Mouse (Mus musculus): ENCODE measurements around the gene Ctf2. TPM values are rescaled to one million over a fixed set of nuclear protein-coding genes. Genes with fewer than 3 reads are reported as not detected.

Gene Ctf2
- polyA plus RNA-seq, 1 experiment from 2014 or later = 0.10 TPM

DNA sequence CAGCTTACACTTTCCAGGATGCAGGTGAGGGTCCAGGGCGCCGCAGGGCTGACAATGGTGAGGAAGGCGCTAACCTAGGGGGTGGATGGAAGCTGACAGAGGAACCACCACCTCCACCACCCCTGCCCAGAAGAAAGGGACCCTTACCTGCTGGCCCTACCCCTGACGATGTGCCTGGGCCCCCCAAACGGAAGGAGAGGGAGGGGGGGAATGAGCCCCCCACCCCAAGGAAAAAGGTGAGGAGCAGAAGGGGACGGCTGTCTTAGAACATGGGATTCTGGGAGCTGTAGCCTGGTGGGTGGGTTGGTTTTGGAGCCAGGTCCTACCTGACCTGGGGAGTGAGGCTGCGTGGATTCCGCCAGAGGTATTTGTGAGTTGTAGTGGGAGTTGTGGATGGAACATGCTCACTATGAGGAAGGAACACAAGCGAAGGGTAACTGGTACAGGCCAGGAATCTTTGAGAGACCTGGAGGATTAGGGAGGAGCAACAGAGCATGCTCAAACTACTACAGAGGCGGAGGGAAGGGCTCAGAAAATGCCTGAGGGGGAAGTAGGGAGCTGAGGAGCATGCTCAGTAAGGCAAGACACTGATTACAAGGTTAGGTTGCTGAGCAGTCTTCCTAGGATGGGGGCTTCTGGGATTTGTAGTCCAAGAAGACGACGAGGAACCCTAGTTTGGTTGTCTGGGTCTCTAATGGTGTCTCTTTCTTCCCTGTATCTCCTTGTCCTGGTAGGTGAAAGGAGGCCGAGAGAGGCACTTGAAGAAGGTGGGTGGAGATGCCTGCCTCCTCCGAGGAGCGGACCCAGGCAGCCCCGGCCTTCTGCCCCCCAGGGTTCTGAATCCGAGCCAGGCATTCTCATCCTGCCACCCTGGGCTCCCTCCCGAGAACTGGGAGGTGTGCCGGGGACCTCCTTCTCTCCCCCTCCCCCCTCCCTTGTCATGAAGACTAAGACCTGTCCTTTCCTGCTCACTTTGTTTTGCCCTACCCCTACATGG, 18.5 kb upstream of the Ctf2 start:
- WGBS = 83% methylated on average over 19 of the region's 19 CpGs
- Histone ChIP-seq H3K36me3 (ENCODE audit: control insufficient read depth, insufficient read depth, low read length) (peaks cover 42% of the 10 kb centered on the region), H3K4me3 (ENCODE audit: low read depth, low read length) (no peak overlapping the region), H3K9me3 (replicated peaks; ENCODE audit: control insufficient read depth, low read length, poor library complexity, severe bottlenecking) (no peaks in the 10 kb centered on the region), H3K27ac (ENCODE audit: low read length) (no peak overlapping the region), H3K9ac (ENCODE audit: low read depth, low read length) (no peak overlapping the region), H3K4me2 (ENCODE audit: low read length) (no peak overlapping the region), H3K4me1 (ENCODE audit: control insufficient read depth, insufficient read depth, low read length) (peaks cover 20% of the 10 kb centered on the region), H3K27me3 (ENCODE audit: control insufficient read depth, insufficient read depth, low read depth, low read length) (no peaks in the 10 kb centered on the region)
- ATAC-seq = no peak

DNA sequence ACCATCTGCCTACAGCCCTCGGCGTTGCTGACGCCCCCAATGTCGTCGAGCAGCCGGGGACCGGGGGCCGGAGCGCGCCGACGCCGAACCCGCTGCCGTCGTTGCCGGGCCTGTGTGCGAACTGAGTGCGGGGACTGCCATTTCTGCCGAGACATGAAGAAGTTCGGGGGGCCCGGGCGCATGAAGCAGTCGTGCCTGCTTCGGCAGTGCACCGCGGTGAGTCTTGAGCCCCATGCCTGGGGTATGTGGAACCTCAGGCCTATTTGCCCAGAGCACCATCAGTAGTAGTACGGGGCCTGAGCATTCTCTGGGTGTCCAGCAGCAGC, 16.2 kb upstream of the Ctf2 start:
- Histone ChIP-seq H3K4me1 (ENCODE audit: control insufficient read depth, insufficient read depth, low read length) (peaks cover 22% of the 10 kb centered on the region), H3K36me3 (ENCODE audit: control insufficient read depth, insufficient read depth, low read length) (peaks cover 31% of the 10 kb centered on the region), H3K9ac (ENCODE audit: low read depth, low read length) (peak overlapping the region; percentile 98; the same call in 1 of the 2 replicates), H3K27ac (ENCODE audit: low read length) (no peak overlapping the region), H3K27me3 (ENCODE audit: control insufficient read depth, insufficient read depth, low read depth, low read length) (no peaks in the 10 kb centered on the region), H3K9me3 (replicated peaks; ENCODE audit: control insufficient read depth, low read length, poor library complexity, severe bottlenecking) (no peaks in the 10 kb centered on the region), H3K4me2 (ENCODE audit: low read length) (peak overlapping the region; percentile 91), H3K4me3 (ENCODE audit: low read depth, low read length) (peak overlapping the region; percentile 87; the same call in 1 of the 2 replicates)
- ATAC-seq = no peak
- 92% methylated on average over 28 of the region's 28 CpGs for WGBS

DNA sequence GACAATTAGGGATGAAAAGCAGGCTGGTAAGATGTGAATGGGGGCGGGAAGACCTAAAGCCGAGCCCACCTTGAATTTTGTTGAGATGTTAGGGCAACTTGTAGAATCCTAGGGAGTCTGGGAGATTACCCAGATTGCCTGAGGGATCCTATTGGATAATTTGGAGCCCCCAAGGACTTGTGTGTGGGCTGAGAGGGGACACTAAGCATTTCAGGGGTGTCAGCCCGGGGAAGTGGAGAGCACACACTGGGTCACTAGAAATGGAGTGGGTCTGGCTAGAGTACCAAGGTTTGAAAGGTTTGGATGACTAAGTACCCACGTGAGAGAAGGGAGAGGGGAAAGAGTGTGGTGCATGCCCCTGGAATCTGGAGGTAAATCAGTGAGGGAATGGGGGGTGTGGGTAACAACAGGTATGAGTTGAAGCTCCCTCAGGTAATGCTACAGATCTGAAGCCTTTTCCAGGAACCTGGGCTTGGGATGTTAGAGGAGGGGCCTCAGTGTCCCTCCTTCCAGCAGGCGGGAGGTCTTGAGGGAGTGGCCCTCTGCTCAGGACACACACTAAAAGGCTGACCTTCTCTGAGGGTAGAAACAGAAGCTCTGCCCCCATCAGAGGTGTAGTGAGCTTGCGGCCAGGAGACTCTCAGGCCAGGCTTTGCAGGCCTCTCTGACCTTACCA, 15.7 kb upstream of the Ctf2 start:
- Histone ChIP-seq H3K9me3 (replicated peaks; ENCODE audit: control insufficient read depth, low read length, poor library complexity, severe bottlenecking) (no peaks in the 10 kb centered on the region), H3K4me3 (ENCODE audit: low read depth, low read length) (peak overlapping the region; percentile 87), H3K4me2 (ENCODE audit: low read length) (peak overlapping the region; percentile 91), H3K9ac (ENCODE audit: low read depth, low read length) (peak overlapping the region; percentile 98), H3K4me1 (ENCODE audit: control insufficient read depth, insufficient read depth, low read length) (peaks cover 19% of the 10 kb centered on the region), H3K27ac (ENCODE audit: low read length) (no peak overlapping the region), H3K36me3 (ENCODE audit: control insufficient read depth, insufficient read depth, low read length) (peaks cover 28% of the 10 kb centered on the region), H3K27me3 (ENCODE audit: control insufficient read depth, insufficient read depth, low read depth, low read length) (no peaks in the 10 kb centered on the region)
- ATAC-seq = no peak
- 33% methylated on average over 6 of the region's 6 CpGs for WGBS

DNA sequence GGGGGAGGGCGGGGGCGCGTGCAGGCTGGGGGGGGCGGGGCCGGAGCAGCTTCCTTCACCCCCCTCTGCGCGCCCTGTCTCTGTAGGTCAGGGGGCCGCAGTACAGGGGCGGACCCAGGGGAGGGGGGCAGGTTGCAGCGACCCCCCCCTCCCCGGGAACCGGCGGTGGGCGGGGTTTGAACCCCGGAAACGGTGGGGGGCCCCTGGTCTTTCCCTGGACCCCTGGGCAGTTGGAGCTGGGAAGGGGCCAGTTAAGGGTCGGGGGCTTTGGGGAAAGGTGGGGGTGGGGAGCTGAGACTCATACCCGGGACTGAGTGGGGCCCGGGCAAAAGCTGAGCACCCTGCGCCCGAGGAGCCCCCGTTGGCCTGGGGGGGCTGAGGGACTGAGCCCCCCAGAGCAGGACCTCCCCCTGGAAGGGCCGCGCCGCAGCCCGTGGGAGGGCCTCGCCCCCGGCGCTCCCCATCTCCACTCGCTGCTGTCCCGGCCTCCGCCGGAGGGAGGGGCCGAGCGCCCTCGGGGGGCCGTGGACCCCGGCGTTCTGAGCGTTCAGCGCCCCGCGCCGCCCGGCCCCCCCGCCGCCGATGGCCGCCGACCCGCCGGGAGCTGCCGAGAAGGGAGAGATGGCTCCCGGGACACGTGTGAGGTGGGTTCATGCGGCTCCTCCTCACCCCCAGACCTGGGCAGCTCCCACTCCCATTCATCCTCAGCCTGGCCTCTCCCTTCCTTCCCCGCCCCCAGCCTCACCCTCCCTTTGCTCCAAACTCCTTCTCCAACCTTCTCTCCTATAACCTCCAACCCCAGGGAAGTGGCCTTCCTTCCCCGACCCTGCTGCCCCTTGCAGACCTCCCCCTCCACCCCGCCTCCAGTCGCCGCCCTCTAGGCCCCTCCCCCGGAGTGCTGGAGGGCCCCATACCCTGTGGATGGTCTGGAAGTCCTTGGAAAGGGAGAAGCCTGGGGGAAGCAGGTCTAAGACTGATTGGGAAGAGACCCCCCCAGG, 14.8 kb upstream of the Ctf2 start:
- H3K4me1 ChIP-seq (ENCODE audit: control insufficient read depth, insufficient read depth, low read length) = peaks cover 17% of the 10 kb centered on the region
- no peaks in the 10 kb centered on the region for H3K27me3 ChIP-seq (ENCODE audit: control insufficient read depth, insufficient read depth, low read depth, low read length)
- H3K36me3 ChIP-seq (ENCODE audit: control insufficient read depth, insufficient read depth, low read length) = peaks cover 21% of the 10 kb centered on the region
- ATAC-seq = no peak
- H3K9ac ChIP-seq (ENCODE audit: low read depth, low read length) = peak overlapping the region; percentile 98
- peak overlapping the region; percentile 91 for H3K4me2 ChIP-seq (ENCODE audit: low read length)
- no peaks in the 10 kb centered on the region for H3K9me3 ChIP-seq (replicated peaks; ENCODE audit: control insufficient read depth, low read length, poor library complexity, severe bottlenecking)
- H3K4me3 ChIP-seq (ENCODE audit: low read depth, low read length) = peak overlapping the region; percentile 87
- H3K27ac ChIP-seq (ENCODE audit: low read length) = peak overlapping the region; percentile 86
- WGBS = 1% methylated on average over 30 of the region's 62 CpGs

DNA sequence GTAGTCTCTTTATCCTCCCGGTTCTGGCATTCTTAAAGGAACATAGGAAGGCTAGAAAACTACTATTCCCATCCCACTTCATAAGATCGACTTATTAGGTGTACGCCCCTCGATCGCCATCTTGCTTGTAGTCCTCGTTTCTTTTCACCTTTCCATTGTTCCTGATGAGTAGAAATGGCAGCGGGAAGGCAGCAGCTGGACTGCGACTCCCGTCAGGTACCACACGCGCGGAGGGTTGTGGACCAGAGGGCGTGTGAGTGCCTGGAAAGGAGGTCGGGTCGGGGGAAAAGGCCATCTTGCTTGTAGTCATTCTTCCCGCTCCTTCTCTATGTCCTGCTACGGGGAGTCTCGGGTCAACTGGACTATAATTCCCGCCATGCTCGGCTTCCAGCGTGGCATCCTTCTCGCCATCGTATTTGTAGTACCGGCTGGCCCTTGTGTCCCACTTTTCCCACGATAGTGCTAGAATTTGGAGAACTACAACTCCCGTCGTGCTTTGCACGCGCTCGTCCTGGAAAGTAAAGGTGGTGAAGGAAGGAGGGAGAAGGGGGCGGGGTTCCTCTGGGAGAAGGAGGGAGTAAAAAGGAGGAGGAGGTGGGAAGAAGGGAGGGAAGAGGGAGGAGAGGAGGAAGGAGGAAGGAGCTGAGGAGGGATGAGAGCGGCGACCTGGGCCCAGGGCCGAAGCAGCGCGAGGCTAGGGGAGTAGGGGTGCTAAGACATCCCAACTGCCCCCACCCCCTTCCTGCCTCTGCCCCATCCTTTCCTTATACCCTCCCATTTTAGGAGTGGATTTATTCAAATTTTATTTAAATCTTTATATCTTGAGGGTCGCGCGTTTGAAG, 13.9 kb upstream of the Ctf2 start:
- Histone ChIP-seq H3K9me3 (replicated peaks; ENCODE audit: control insufficient read depth, low read length, poor library complexity, severe bottlenecking) (no peaks in the 10 kb centered on the region), H3K36me3 (ENCODE audit: control insufficient read depth, insufficient read depth, low read length) (peaks cover 12% of the 10 kb centered on the region), H3K4me3 (ENCODE audit: low read depth, low read length) (peak overlapping the region; percentile 87), H3K27ac (ENCODE audit: low read length) (peak overlapping the region; percentile 86), H3K9ac (ENCODE audit: low read depth, low read length) (peak overlapping the region; percentile 98), H3K4me2 (ENCODE audit: low read length) (peak overlapping the region; percentile 91), H3K4me1 (ENCODE audit: control insufficient read depth, insufficient read depth, low read length) (peaks cover 17% of the 10 kb centered on the region), H3K27me3 (ENCODE audit: control insufficient read depth, insufficient read depth, low read depth, low read length) (no peaks in the 10 kb centered on the region)
- peak; percentile 93 for ATAC-seq
- under 1% methylated on average over 38 of the region's 39 CpGs for WGBS

DNA sequence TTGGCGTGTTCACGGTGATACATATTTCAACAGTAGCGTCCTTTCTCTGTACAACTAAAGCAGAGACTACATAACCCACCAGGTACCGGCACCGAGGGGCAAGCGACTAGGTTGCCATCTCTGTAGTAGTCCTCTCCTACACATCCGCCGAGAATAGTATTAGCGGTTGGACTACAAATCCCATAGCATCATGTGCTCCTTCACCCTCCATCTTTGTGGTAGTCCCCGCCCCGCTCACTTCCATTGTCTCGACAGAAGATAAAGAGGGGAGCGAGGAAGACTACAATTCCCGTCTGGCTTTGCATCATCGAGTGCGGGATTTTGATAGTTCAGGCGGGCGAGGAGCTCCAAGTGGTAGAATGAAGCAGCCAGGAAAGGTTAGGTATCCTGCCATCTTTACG, 13.3 kb upstream of the Ctf2 start:
- WGBS = under 1% methylated on average over 19 of the region's 19 CpGs
- peaks cover 17% of the 10 kb centered on the region for H3K4me1 ChIP-seq (ENCODE audit: control insufficient read depth, insufficient read depth, low read length)
- peak overlapping the region; percentile 77 for H3K27ac ChIP-seq (ENCODE audit: low read length)
- ATAC-seq = peak; percentile 94
- H3K9ac ChIP-seq (ENCODE audit: low read depth, low read length) = peak overlapping the region; percentile 42; the same call in 1 of the 2 replicates
- peak overlapping the region; percentile 87 for H3K4me3 ChIP-seq (ENCODE audit: low read depth, low read length)
- peaks cover 11% of the 10 kb centered on the region; the same call in 1 of the 2 replicates for H3K36me3 ChIP-seq (ENCODE audit: control insufficient read depth, insufficient read depth, low read length)
- H3K27me3 ChIP-seq (ENCODE audit: control insufficient read depth, insufficient read depth, low read depth, low read length) = no peaks in the 10 kb centered on the region
- no peaks in the 10 kb centered on the region for H3K9me3 ChIP-seq (replicated peaks; ENCODE audit: control insufficient read depth, low read length, poor library complexity, severe bottlenecking)
- H3K4me2 ChIP-seq (ENCODE audit: low read length) = peak overlapping the region; percentile 63

DNA sequence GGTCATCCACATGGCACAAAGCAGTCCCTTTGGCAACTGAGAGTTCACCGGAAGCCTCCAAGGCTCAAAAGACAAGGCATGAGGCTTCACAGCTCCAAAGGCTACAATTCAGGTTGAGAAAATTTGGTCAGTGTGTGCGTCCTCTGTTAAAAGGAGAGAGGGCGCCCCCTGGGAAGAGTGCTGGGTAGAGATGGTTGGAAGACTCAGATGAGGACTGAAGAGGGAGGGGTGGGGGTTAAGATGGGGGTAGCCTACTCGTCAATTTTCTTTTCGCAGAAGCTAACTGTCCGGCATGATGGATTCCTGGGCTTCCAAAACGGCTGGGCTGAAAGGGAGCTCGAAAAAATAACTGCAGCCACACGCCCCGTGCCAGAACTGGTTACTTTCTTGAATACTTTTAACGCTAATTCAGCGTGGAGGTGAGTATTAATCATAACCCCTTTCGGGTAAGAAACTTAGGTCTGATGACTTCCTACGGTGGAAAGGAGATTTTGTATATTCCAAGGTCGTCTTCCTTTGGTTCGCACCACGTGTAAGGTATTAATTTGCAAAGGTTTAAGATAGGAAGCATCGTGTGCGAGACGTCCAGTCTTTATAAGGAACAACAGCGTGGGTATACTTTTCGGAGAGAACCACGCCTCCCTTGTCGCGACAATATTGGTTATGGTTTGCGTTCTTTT, 12.5 kb upstream of the Ctf2 start, which contains the start of gene Fbxl19:
Gene Fbxl19 (plus strand): TSS at position 178 of the 680 bp plus-strand sequence.
- Histone ChIP-seq H3K27me3 (ENCODE audit: control insufficient read depth, insufficient read depth, low read depth, low read length) (no peaks in the 10 kb centered on the region), H3K9ac (ENCODE audit: low read depth, low read length) (peak within 1 kb of the TSS; percentile 42; the same call in 1 of the 2 replicates), H3K4me1 (ENCODE audit: control insufficient read depth, insufficient read depth, low read length) (peaks cover 17% of the 10 kb centered on the region), H3K27ac (ENCODE audit: low read length) (peak within 1 kb of the TSS; percentile 77), H3K36me3 (ENCODE audit: control insufficient read depth, insufficient read depth, low read length) (peaks cover 4% of the 10 kb centered on the region; the same call in 1 of the 2 replicates), H3K9me3 (replicated peaks; ENCODE audit: control insufficient read depth, low read length, poor library complexity, severe bottlenecking) (no peaks in the 10 kb centered on the region), H3K4me2 (ENCODE audit: low read length) (peak within 1 kb of the TSS; percentile 63), H3K4me3 (ENCODE audit: low read depth, low read length) (peak within 1 kb of the TSS; percentile 87)
- WGBS = under 1% methylated on average over 26 of the region's 26 CpGs
- ATAC-seq = no peak

All from midbrain, embryonic 16.5 days (tissue).